Mouse (Mus musculus) layer of hippocampus, adult 8-10 months (tissue): Measurements from ENCODE around the gene Dok5. TPM values are rescaled to one million over a fixed set of nuclear protein-coding genes. Genes with fewer than 3 reads are reported as not detected.

Experiments used
- DNase-seq, 2 experiments: peaks; one replicate each; pipeline ENCODE4 v3.0.0; 2022; ENCODE audit warnings: low spot score in 2 of 2
- total RNA-seq, 4 experiments: library from RNA; stranded (reverse); gene quantifications; 2 replicates each; pipeline ENCODE4 v1.2.4; 2022

Dok5 gene
- total RNA-seq, 4 experiments from 2014 or later: 17.5 to 20.3 (median 17.8) TPM

DNA sequence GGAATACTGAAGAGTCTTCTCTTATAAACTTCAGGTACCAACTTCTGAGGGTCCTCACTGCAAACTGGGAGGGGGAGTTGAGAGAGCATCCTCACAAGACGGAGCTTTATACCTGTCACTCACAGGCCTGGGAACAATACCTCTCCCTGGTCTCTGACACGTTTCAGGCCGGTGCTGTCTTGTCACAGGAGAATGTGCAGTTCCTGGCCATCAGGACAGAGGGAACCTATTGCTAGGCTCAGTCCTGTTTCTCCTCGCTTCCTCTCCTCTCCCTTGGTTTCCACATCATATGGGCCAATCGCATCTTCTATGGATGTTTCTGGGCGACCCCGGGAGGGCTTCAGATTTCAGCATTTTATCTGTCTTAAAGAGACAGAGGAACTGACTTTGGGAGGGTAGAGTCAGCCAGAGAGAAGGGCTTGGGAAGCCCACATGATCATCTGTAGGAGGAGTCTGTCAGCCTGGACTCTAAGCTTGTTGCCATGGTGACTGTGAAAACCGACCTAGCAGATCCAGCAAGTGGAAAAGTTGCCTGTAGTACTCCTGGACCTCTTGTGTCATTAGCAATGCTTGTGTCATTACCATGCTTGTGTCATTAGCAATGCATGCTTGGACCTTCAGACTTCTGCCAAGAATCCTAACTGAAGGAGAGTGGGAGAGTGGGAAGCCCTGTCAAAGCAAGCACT lies 59.9 kb downstream of the Dok5 start:
- DNase-seq: no peak

GRCm38 (mm10) chr2:170795242-170795641 lies 63.6 kb downstream of the Dok5 start:
- DNase-seq: no peak

DNA sequence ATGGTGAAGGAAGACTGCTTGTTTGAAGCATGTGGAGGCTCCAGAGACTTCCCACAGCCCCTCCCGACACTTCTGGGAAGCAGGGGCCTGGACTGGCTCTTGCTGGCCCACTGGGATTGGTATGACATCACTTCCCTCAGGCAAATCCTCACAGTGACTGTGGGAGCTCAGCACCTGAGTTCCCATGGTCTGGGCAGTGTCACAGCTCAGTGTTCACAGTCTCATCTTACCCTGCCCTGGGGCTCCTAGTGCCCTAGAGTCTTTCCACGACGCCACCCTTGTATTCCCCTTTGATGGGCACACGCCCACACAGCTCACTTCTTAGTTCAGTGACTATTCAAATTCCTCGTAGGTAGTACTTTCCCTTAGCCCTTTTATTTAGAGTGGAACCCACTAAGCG lies 71.4 kb downstream of the Dok5 start:
- no peak for DNase-seq

- no peak for DNase-seq
Measured at GRCm38 (mm10) chr2:170807555-170808258, 76.1 kb downstream of the Dok5 start.

DNA sequence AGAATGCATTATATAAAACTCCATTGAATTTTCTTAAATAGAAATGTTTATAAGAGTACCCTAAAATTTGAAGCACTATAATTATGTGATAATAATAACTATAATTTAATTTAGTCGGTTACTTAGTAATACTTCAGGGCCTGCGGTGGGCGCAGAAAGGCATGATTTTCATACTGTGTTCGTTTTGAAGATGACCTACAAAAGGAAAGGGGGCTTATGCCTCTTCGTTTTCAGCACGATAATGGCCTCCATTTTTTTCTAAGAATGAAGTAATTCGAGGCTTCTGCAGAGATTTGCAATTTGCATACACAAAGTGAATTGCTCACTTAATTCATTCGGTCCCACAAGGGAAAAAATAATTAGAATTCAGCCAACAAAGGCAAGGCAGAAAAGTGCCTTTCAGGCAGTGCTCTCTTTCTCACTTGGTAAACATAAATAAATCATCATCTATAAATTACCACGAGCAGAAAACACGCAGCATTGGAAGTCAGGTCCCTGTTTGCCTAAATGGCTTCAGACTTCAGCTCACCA lies 76.7 kb downstream of the Dok5 start:
- DNase-seq: no peak

- peak; percentile 58 to 64 for DNase-seq
Measured at GRCm38 (mm10) chr2:170811356-170811755, 79.7 kb downstream of the Dok5 start.

DNA sequence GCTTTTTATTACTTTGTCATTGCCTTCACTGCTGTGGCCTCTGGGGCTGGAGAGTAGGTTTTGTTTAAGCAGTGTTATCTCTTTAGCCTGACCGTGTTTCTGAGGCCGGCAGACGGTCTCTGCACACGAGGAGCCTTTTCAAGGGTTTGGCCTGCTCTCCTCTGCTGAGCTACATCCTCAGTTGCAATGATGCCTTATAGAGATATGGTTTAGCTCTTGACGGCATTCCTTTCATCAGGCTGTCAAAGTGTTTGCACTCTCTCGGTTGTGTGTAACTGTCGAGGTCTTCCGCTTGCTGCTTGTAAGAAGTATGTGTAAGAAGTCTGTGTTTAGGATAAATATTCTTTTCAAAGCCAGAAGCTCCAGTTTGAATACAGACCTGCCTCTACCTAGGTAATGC lies 84.7 kb downstream of the Dok5 start:
- no peak for DNase-seq

- DNase-seq: no peak
Measured at GRCm38 (mm10) chr2:170817112-170817703, 85.6 kb downstream of the Dok5 start.

- DNase-seq: no peak
Measured at GRCm38 (mm10) chr2:170826821-170827441, 95.3 kb downstream of the Dok5 start.

GRCm38 (mm10) chr2:170828757-170829156 lies 97.2 kb downstream of the Dok5 start:
- no peak for DNase-seq

GRCm38 (mm10) chr2:170829191-170829611 lies 97.6 kb downstream of the Dok5 start:
- DNase-seq: no peak

DNA sequence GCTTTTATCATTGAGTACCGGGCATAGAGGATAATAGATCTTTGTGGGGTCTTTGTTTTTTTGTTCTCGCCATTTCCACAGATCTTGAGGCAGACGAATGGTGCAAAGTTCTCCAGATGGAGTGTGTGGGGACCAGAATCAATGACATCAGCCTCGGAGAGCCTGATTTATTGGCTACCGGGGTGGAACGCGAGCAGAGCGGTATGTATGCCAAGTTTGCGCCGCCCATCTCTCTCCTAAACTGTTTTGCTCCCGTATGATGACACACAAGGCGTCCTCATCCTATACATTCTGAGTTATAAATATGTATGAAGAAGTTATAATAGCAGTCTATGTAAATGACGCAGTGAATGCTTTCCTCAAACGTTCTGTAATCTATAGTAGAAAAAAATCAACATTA lies 98.4 kb downstream of the Dok5 start:
- DNase-seq: no peak

DNA sequence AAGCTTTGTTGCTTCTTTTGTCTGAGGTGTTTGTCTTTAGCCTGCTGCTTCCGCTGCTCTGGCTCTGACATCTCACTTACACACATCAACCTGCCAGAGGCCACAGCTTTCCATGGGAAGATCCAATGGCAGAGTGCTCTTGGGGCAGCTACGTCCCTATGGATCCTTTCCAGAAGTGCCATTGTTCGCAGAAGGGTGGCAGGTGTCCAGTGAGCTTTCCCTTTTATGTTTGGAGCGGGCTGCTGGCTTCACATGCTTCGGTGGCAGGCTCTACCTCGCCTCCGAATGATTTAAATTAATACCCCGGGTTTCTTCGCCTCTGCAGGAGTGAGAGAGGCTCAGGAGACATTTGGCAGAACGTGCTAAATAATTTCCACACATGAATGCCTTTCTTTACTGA lies 105.3 kb downstream of the Dok5 start:
- DNase-seq: no peak

DNA sequence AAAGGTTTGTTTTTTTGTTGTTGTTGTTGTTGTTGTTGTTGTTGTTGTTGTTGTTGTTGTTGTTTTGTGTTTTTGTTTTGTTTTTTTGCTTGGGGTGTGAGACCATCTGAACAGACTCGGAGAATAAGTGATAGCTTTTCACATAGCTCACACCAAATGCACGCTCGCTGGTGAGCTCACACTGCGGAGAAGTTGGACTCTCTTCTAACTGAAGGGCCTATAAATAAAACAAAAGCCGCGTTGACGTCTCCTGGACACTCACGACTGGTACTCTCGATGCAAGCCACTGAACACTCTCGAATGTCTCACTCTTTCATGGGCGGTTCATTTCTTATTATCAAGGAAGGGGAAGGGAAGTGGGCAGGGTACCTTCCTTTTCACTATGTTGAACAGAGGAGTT lies 105.8 kb downstream of the Dok5 start:
- DNase-seq: no peak

DNA sequence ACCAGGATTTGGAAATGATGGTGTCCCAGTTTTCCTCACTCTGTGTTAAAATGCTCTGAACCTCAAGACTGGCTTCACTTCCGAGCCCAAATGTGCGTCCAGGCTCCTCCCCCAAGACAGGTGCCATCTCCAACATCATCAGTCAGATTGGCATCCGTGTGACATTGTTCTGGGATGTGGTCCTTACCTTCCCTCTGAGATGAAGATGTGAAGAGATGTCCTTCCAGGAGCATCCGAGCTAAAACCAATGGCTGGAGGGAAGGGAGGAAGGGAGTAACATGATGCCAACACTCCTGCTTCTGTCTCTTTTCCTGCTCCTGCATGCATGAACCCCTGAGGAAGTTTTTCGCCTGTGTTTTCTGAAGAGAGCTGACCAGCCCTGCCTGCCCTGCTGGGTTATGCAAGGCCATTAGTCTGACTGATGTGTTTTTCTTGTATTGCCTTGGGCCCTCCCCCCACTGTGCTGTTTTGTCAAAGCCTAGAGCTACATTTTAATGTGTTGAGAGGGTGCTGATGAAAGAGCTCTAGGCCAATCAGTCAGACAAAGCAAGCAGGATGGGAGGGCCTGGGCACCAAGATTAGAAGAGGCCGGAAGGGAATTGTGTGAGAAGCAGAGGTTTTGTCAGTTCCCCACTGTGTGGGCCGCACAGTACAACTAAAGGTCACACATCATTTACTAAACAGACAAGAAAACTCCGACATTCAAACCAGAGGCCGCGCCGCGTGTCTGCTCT lies 106.4 kb downstream of the Dok5 start:
- DNase-seq: no peak

DNA sequence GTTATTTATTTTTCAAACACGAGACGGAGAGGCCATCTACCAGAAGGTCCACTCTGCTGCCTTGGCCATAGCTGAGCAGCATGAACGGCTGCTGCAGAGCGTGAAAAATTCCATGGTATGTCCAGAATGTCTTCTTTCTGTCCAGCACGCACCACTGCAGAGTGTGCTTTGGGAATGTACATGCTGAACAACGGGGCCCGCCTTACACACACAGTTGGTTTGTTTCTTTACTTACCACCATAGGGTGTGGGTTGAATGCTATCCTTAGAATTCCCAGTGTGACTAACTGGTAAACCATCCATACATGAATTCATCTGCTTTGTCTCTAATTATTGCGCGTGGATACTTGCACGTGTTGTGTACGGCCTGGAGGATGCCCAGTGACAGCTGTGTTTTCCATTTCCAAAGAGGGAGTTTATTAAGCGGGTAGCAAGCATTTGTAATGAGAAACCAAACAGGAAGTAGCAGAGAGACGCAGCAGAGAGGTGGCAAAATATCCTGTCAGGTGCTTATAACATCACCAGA lies 109.9 kb downstream of the Dok5 start:
- DNase-seq: no peak

DNA sequence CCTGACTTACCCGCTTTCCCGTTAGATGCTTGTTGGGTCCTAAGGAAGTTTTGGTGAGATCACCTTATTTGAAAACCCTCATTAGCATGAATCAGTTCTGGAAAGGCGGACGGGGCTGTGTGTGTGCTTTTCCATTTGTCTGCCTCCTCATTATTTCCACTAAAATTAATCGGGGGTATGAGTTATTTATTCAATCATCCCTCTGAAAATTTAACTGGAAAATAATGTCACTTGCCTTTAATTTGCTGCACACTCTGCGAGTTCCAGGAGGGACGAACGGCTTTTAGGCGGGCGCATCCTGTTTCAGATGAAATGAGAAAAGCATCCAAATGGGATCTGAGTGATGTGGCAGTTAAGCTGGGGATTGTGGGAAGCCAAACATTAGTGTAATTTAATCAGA lies 113.9 kb downstream of the Dok5 start:
- no peak for DNase-seq

- DNase-seq: no peak
Measured at GRCm38 (mm10) chr2:170850058-170850457, 118.5 kb downstream of the Dok5 start.

DNA sequence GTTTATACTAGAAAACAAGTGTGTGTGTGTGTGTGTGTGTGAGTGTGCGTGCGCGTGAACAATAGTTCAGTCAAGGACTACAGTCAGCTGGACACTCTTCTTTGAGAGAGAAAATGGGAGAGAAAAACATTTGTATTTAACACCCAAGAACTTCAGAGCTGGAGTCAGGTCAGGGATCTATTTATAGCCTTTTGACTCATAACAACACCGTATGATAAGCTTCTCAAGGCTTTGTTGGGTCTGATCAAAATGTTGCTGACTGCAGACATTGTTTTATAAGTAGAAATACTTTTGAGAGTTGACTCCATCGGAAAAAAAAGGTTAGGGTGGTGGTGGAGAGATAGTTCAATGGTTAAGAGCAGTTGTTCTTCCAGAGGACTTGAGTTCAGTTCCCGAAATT lies 120.7 kb downstream of the Dok5 start:
- no peak for DNase-seq

GRCm38 (mm10) chr2:170855210-170855609 lies 123.6 kb downstream of the Dok5 start:
- peak; percentile 43 to 53 for DNase-seq

DNA sequence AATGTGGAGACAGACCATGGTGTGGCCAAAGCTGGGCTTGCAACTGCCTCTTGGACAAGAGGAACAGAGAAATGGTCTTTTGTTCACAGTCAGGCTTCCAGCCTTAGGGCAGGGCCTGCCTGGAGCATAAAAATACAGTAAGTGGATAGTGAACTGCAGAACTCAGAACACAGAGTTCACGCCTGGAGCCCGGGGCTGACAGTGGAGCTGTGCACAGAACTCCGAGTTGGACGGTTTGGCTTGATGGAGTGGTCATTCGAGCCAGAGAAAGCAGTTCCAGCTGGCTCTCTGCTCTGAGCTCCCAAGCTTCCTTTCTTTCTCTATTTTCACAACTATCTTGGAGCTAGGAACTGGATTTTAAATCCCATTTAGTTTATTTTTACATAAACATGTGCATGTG lies 124.5 kb downstream of the Dok5 start:
- no peak for DNase-seq
